Mouse (Mus musculus) urinary bladder, adult 2 months (tissue): ENCODE data around the gene Sorcs2. TPM values are rescaled to one million over a fixed set of nuclear protein-coding genes. Genes with fewer than 3 reads are reported as not detected.

Experiments used
- DNase-seq: peaks from one replicate; pipeline ENCODE4 v3.0.0; 2022; ENCODE audit warnings: low spot score
- polyA plus RNA-seq: library from polyadenylated mRNA; depleted of rRNA; stranded (reverse); fragments of >200 nt; gene quantifications from 2 replicates; pipeline ENCODE4 v1.2.3, GENCODE M21; 2012

Sorcs2 gene
- polyA plus RNA-seq, 1 experiment, result 15.8 TPM

DNA sequence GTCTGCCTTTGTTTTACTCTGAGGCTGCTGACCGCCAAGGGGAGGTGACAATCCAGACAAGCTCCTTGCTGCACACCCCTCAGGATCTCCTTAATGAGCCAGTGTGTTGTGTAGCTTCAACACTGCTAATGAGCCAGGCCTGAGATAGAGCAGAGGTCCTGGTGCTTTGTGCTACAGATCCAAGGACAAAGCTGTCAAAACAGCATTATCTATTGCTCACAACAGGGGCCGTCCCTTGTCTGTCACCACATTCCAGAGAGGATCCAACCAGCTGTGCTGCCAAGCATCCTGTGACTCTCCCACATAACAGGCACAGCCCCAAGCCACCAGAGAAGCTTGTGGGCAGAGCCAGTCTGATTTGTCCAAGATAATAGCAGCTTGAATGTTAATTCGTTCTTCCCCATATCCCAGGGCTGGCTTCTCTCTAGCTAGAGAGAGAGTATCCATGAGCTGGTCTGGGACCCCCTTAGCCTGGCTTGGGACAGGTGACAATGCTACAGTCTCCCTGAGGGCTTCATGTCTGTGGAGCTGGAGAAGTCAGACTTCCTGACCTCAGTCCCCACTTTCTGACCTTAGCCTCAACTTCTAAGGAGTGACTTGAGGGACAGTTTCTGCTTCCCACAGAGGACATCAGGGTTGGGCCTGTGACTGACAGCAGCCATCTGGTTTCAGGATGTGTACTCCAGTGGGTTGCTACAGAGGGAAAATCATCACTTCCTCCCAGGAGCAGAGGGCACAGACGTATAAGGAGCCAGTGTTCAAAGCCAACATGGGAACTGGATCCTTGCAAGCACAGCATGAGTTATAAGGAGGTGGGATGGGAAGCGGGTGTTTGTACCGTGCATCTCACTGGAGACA is 328.2 kb downstream of the Sorcs2 start:
- DNase-seq, result no peak

GRCm38 (mm10) chr5:36067651-36068181 is 330.2 kb downstream of the Sorcs2 start:
- no peak for DNase-seq

DNA sequence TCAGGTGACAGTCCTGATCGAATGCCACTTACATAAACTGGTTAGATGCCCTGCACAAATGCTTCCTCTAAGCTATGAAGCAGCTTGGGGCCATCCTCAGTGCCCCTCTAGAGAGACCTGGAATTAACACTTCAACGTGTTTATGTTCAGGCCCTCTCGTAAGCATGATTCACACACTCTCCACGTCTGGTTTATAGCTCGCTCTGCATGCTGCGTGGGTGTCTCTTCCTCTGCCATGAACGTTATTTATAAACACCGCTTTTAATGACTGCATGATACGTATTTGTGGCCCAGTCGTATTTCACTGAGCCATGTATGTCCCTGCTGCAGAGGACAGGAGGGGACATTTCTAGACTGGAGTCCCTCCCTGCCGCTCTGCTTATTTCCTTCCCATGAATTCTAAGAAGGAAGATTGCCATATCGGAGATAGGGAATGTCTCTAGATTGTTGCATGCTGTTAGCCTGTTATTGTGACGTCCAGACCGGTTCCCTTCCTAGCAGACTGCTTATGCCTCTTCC is 340.1 kb downstream of the Sorcs2 start:
- no peak for DNase-seq

DNA sequence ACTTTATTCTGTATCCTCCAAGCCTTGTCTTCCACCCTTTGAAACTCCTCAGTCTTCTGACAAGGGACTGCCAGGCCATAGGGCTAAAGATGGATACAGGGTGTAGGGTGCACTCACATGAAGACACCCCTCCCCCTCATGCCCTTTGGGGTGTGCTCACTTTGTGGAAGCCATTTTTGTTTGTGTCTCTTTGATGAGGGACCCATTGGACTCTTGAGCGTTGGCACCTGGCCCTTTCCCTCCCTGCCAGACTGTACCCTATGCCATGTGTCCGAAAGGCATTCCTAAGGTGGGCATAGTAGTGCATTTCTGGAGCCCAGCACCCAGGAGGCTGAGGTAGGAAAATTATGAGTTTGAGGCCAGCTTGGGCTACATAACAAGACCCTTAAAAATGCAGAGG is 341.0 kb downstream of the Sorcs2 start:
- no peak for DNase-seq

GRCm38 (mm10) chr5:36055876-36056275 is 342.1 kb downstream of the Sorcs2 start:
- no peak for DNase-seq

- DNase-seq, result no peak
These were observed 343.4 kb downstream of the Sorcs2 start for GRCm38 (mm10) chr5:36054498-36054897.

- no peak for DNase-seq
These were observed 354.8 kb downstream of the Sorcs2 start for GRCm38 (mm10) chr5:36043154-36043553.

- no peak for DNase-seq
These were observed 356.2 kb downstream of the Sorcs2 start for GRCm38 (mm10) chr5:36041756-36042155.

DNA sequence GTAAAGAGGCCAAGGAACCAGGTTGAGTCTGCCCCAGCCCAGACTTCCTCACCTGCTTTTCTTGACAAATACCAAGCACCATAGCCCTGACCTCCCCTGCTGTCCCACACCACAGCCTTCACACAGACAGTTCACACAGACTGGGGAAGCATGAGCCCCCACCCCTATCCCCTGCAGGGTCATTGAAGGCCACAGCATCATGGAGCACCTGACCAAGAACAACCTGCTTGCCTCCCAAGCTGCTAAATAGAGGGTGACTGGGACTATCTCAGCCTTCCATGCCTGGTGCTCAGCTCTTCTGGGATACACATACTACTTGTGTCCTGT is 356.7 kb downstream of the Sorcs2 start:
- DNase-seq, result no peak

DNA sequence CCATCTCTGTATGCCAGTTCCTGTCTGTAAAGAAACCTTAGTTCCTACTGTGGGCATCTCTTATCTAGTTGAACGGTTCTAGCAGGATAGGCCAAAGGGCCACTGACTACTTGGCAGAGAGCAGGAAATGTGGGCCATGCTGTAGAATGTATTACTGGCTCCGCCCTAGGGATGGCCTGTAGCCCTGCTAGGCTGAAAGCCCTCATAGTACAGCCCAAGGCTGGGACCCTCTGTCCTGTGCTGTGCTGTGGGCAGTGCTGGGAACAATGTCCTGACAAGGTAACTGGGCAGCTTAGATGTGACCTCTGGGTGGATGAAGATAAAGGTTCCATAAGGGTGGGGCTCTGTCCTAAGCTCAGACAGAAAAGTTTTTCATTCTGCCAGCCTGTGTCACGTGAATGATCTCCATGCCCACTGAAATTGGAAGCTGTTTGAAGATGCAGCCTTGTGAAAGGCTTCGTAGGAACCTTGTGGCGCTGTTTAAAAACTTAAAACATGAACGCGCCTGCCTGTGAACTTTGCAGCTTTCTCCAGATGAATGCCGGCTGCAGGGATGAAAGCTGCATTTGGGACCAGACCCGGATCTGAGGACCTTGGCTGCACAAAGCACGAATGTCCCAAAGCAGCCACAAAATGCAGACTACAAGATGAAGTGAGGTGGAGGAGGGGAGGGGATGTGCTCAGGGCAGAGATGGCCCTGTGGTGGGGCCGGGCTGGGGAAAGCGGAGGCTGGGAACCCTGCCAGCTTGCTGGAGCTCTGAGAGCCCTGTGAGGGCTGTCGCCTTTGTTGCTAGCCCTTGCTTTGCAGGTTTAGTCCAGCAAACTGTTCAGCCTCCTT is 357.3 kb downstream of the Sorcs2 start:
- DNase-seq, result no peak

DNA sequence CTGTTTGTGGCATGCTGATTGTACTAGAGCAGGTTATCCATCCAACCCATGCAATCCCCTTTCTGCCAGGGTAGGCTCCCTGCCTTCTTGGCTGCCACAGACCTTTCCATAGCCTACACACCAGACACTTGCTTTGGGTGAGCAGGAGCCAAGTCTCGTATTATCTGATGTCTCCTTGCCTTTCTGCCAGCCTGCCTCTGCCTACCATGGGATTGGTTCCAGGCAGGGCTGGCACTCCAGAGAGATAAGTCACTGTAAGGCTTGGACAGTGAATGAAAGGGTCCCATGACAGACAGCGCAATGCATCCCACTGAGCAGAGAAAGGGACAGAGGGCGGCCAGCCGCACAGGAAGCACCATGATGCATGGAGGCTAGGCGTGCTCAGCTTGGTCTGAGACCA is 358.3 kb downstream of the Sorcs2 start:
- no peak for DNase-seq

GRCm38 (mm10) chr5:36033531-36034426 is 364.2 kb downstream of the Sorcs2 start:
- no peak for DNase-seq

DNA sequence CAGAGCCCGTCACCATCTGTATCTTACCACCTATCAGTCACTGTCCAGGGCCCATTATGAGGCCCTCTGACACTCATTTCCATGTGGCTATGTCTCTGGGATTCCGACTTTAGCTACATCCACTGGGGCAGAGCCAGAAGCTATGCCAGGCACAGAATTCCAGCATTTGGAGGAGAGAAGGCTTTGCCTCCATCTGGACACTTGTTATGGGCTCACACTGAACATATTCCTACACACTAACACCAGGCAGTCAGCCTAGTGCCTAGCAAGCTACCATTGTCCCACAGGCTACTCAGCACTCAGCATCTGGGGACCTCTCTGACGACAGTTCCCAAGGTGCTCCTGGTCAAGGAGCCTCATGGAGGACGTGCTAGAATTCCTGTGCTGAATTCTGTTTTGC is 372.9 kb downstream of the Sorcs2 start:
- no peak for DNase-seq

GRCm38 (mm10) chr5:36024003-36024685 is 373.8 kb downstream of the Sorcs2 start:
- DNase-seq, result no peak

DNA sequence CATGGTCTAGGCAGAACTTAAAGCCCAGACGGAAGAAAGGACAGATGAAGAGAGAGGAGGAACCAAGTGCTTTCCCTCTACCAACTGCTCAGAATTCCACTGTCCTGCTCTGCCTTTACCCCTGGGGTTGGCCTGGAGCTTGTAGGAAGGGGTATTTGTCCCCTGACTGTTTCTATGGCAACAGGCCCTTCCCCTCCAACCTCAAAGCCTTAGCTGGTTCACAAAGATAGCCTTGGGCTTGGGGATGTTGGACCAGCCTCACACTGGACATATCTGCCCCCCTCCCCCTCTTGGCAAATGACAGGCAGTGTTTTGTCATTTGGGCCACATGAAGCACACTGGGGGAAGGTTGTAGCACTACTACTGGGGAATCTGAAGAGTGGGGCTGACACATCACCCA is 375.6 kb downstream of the Sorcs2 start:
- no peak for DNase-seq

- no peak for DNase-seq
These were observed 376.8 kb downstream of the Sorcs2 start for GRCm38 (mm10) chr5:36021091-36021490.

DNA sequence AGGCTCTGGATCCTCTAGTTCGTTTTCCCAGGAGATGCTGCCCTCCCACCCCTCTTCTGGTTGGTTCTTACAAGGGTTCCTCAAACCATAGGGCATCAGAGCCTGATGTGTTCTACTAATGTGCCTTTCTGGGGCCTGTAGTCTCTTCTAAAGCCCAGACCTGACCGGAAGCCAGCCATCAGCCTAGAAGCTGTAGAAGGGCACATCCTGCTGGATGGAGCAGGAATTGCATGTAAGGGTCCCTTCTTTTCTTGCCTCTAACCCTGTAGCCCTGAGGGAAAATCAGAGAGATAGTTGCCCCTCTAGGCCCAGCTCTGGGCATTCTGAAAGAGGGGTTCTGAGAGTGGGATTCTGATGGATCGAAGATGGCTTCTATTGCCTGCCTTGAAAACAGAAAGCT is 379.6 kb downstream of the Sorcs2 start:
- DNase-seq, result no peak

- DNase-seq, result no peak
These were observed 388.5 kb downstream of the Sorcs2 start for GRCm38 (mm10) chr5:36009405-36009804.

GRCm38 (mm10) chr5:36007649-36008048 is 390.3 kb downstream of the Sorcs2 start:
- DNase-seq, result no peak

- DNase-seq, result no peak
These were observed 391.4 kb downstream of the Sorcs2 start for GRCm38 (mm10) chr5:36006586-36006985.

DNA sequence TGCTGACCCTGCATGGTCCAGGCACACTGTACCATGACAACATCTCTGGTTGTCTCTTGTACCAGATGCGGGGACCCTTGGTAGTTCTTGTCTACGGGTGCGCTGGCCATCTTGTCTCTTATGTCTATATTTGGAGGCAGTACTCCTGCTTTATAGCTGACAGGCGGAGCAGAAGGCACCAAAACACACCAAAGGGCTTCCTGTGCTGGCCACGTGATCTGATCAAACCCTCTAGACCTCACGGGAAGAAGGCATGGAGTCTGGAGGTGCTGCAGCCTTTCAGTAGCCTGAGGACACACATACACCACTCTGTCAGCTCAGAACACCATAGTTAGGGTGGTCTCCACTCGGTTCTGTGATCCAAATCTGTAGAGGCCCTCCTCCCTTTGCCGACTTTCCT is 391.8 kb downstream of the Sorcs2 start:
- no peak for DNase-seq
